Mouse (Mus musculus) neural tube, embryonic 11.5 days (tissue): ENCODE measurements around the gene Dlx2. TPM values are rescaled to one million over a fixed set of nuclear protein-coding genes. Genes with fewer than 3 reads are reported as not detected.

Experiments
- ATAC-seq: fragments of 200-750 bp; cut with Nextera tagmentation; 2 replicates; pipeline ENCODE4 v1.8.0; 2017; ENCODE audit warnings: moderate number of reproducible peaks, mild to moderate bottlenecking, moderate TSS enrichment, moderate library complexity; ENCODE audit not compliant: insufficient read depth, low FRiP score, low TSS enrichment
- DNase-seq: peaks from one replicate; pipeline ENCODE4 v3.0.0-alpha.2; 2015; ENCODE audit warnings: low spot score
- H3K27ac ChIP-seq: fragments of 300-500 bp; sonication (generic); 2 replicates; pipeline ENCODE4 v1.5.1; 2014; ENCODE audit warnings: low read depth, mild to moderate bottlenecking, low read length
- H3K27me3 ChIP-seq: fragments of 300-500 bp; sonication (generic); 2 replicates; pipeline ENCODE4 v1.6.1; 2014; ENCODE audit warnings: mild to moderate bottlenecking, low read length, mixed read lengths; ENCODE audit not compliant: control insufficient read depth, insufficient read depth
- H3K36me3 ChIP-seq: fragments of 300-500 bp; sonication (generic); 2 replicates; pipeline ENCODE4 v1.6.1; 2014; ENCODE audit warnings: mild to moderate bottlenecking, low read length, moderate library complexity, mixed read lengths; ENCODE audit not compliant: control insufficient read depth, insufficient read depth
- H3K4me1 ChIP-seq: fragments of 300-500 bp; sonication (generic); 2 replicates; pipeline ENCODE4 v1.6.1; 2014; ENCODE audit warnings: low read length, mixed read lengths; ENCODE audit not compliant: control insufficient read depth, insufficient read depth
- H3K4me2 ChIP-seq: fragments of 300-500 bp; sonication (generic); 2 replicates; pipeline ENCODE4 v1.6.1; 2014; ENCODE audit warnings: low read depth, mild to moderate bottlenecking, moderate library complexity
- H3K4me3 ChIP-seq: fragments of 300-500 bp; sonication (generic); 2 replicates; pipeline ENCODE4 v1.5.1; 2014; ENCODE audit warnings: low read depth, low read length
- H3K9ac ChIP-seq: fragments of 300-500 bp; sonication (generic); 2 replicates; pipeline ENCODE4 v1.6.1; 2014; ENCODE audit warnings: mild to moderate bottlenecking, low read length
- H3K9me3 ChIP-seq: fragments of 300-500 bp; sonication (generic); 2 replicates; pipeline ENCODE4 v1.6.1; 2016; ENCODE audit warnings: low read length; ENCODE audit not compliant: control insufficient read depth
- WGBS: fragments of 180-500 bp; shearing (Covaris S2); extraction: QIAGEN DNeasy Blood & Tissue Kit; methylation state at CpG from one replicate; pipeline ENCODE4 v1.1.7; 2014; 5-methylcytosine and 5-hydroxymethylcytosine counted together
- polyA plus RNA-seq: library from polyadenylated mRNA; unstranded; fragments of >200 nt; fragmentation: Nextera tagmentation; extraction: Ambion mirVana; gene quantifications from 2 replicates; pipeline ENCODE4 v1.2.1, GENCODE M21; 2014

Gene Dlx2
- polyA plus RNA-seq, 1 experiment from 2014 or later, result 2.2 TPM

DNA sequence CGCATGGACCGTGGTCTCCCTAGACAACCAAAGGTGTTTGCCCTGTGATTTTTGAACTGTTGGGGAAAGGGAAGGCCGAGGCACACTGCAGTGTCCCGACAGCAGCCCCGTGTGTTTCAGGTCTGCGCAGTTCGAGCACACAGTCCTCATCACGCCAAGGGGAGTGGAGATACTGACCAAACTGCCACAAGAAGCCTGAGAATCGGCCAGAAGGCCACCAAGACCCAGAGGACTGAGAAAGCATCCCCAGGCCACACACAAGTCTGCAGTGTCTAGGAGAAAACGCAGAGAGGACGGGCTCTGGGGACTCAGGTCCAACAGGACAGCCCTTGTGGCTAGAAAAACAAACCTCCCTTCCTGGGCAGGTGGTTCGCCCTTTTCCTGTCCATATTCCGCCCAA is 21.8 kb downstream of the Dlx2 start:
- no peak overlapping the region for H3K9ac ChIP-seq
- WGBS, result 30% methylated on average over 13 of the region's 13 CpGs
- H3K4me3 ChIP-seq, result no peak overlapping the region
- H3K4me1 ChIP-seq, result peaks cover 6% of the 10 kb centered on the region; the same call in 1 of the 2 replicates
- peaks cover 69% of the 10 kb centered on the region for H3K27me3 ChIP-seq
- H3K27ac ChIP-seq, result no peak overlapping the region
- H3K36me3 ChIP-seq, result no peaks in the 10 kb centered on the region
- H3K4me2 ChIP-seq, result no peak overlapping the region
- DNase-seq, result no peak
- H3K9me3 ChIP-seq, result no peaks in the 10 kb centered on the region
- ATAC-seq, result no peak

GRCm38 (mm10) chr2:71523431-71523830 is 23.1 kb downstream of the Dlx2 start:
- no peak overlapping the region for H3K4me2 ChIP-seq

DNA sequence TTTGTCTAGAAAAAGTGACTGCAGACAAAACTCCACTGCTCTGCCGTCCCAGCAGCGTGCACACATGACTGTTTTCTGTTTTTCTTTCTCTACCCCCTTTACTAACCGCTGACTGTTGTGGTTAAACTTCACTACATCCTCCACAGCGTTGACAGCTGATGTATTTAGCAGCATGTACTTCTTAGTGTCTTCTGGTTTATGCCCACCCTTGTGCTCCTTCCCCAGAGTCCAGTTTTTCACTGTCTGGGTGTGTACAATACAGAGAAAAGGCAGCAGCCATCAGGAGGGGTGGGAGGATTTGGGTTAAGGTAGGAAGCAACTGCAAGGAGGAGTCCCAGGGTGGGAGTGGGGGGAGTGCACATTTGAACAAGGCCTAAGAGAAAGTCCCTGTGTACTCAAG is 23.7 kb downstream of the Dlx2 start:
- peaks cover 52% of the 10 kb centered on the region for H3K27me3 ChIP-seq
- H3K36me3 ChIP-seq, result no peaks in the 10 kb centered on the region
- H3K4me2 ChIP-seq, result no peak overlapping the region
- H3K4me3 ChIP-seq, result no peak overlapping the region
- peaks cover 2% of the 10 kb centered on the region; the same call in 1 of the 2 replicates for H3K4me1 ChIP-seq
- DNase-seq (no peak), ATAC-seq (no peak)
- no peak overlapping the region for H3K27ac ChIP-seq
- 62% methylated on average over 4 of the region's 4 CpGs for WGBS
- no peak overlapping the region for H3K9ac ChIP-seq
- no peaks in the 10 kb centered on the region for H3K9me3 ChIP-seq

More at GRCm38 (mm10) chr2:71523431-71523830, 23.1 kb downstream of the Dlx2 start:
- Histone ChIP-seq H3K27me3 (peaks cover 57% of the 10 kb centered on the region), H3K9ac (no peak overlapping the region), H3K4me3 (no peak overlapping the region), H3K36me3 (no peaks in the 10 kb centered on the region), H3K4me1 (peaks cover 2% of the 10 kb centered on the region; the same call in 1 of the 2 replicates), H3K27ac (no peak overlapping the region), H3K9me3 (no peaks in the 10 kb centered on the region)
- no peak for ATAC-seq
- no peak for DNase-seq
- WGBS, result 56% methylated on average over 4 of the region's 4 CpGs

DNA sequence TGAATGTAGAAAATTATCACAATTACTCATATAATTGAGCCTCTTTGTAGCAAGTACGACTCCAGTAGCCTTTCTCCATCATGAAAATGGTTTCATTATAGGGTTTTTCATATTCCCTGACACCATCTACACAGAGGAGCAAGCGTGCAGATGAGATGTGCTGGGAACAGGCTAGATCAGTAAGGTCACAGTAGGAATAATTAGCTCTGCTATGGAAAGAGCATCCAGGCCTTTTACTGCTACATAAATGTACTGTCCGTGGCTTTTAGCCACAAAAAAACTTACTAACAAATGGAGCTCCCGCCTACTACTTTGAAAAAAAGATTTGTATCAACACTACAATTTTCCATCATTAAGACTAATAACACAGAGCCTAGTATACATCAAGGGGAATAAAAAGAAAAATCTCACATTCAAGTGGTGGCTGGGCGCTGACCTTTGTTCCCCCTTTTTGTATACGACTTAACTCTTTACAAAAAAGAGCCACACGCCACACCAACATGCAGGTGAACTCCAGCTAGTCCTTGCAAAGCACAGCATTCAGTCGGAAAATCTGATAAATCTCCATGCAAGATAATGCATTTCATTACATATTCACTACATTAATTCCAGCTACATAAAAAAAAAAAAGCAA is 29.0 kb downstream of the Dlx2 start:
- H3K4me3 ChIP-seq, result no peak overlapping the region
- 40% methylated on average over 8 of the region's 8 CpGs for WGBS
- no peak overlapping the region for H3K27ac ChIP-seq
- no peak overlapping the region for H3K4me2 ChIP-seq
- H3K9ac ChIP-seq, result no peak overlapping the region
- peaks cover 12% of the 10 kb centered on the region for H3K4me1 ChIP-seq
- peaks cover 6% of the 10 kb centered on the region; the same call in 1 of the 2 replicates for H3K27me3 ChIP-seq
- ATAC-seq, result no peak
- no peaks in the 10 kb centered on the region for H3K9me3 ChIP-seq
- H3K36me3 ChIP-seq, result no peaks in the 10 kb centered on the region
- no peak for DNase-seq

DNA sequence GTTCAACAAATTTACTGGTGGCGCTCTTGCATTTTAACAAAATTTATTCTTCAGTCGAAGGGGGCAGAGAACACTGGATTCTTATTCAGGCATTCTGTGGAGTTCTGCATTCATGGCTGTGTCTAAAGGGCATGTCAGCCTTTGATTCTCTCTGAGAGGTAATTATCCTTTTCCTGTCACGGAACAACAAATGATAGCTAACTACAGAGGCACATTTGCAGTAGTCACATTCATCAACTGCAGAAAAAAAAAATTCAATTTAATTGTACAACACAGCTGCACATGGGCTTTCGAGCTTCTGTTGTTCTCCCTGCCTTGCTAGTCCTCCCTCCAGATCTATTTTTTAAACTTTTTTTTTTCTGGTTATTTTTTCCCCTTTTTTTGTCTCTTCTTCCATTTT is 29.6 kb downstream of the Dlx2 start:
- Histone ChIP-seq H3K9me3 (no peaks in the 10 kb centered on the region), H3K9ac (no peak overlapping the region), H3K27me3 (peaks cover 6% of the 10 kb centered on the region; the same call in 1 of the 2 replicates), H3K27ac (no peak overlapping the region), H3K4me3 (no peak overlapping the region), H3K36me3 (no peaks in the 10 kb centered on the region), H3K4me2 (no peak overlapping the region), H3K4me1 (peaks cover 12% of the 10 kb centered on the region)
- ATAC-seq (no peak), DNase-seq (no peak)
- 34% methylated on average over 4 of the region's 4 CpGs for WGBS

GRCm38 (mm10) chr2:71512326-71512725 is 34.2 kb downstream of the Dlx2 start:
- DNase-seq (no peak), ATAC-seq (no peak)
- Histone ChIP-seq H3K27me3 (no peaks in the 10 kb centered on the region), H3K4me2 (no peak overlapping the region), H3K4me3 (no peak overlapping the region), H3K4me1 (peaks cover 5% of the 10 kb centered on the region), H3K36me3 (no peaks in the 10 kb centered on the region), H3K9ac (no peak overlapping the region), H3K27ac (no peak overlapping the region), H3K9me3 (no peaks in the 10 kb centered on the region)
- WGBS, result 79% methylated on average over 9 of the region's 9 CpGs

DNA sequence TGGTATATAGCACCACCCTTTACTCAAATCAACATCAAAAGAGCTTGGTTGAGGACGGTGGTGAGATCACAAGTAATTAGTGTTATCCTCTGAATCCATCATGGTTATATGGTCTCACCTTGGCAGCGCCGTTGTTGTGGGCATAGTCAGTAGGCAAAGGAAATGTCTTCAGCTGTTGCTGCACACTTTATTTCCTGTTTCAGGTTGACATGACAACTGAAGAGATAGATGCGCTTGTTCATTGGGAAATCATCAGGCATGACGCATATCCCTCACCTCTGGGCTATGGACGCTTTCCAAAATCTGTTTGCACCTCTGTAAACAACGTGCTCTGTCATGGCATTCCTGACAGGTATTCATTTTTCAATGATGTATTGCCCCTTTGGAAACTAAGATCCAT is 35.3 kb downstream of the Dlx2 start:
- H3K4me2 ChIP-seq, result no peak overlapping the region
- no peak overlapping the region for H3K4me3 ChIP-seq
- H3K27me3 ChIP-seq, result no peaks in the 10 kb centered on the region
- no peak overlapping the region for H3K9ac ChIP-seq
- H3K4me1 ChIP-seq, result peaks cover 3% of the 10 kb centered on the region; the same call in 1 of the 2 replicates
- DNase-seq (no peak), ATAC-seq (no peak)
- WGBS, result 72% methylated on average over 7 of the region's 7 CpGs
- no peak overlapping the region for H3K27ac ChIP-seq
- no peaks in the 10 kb centered on the region for H3K9me3 ChIP-seq
- no peaks in the 10 kb centered on the region for H3K36me3 ChIP-seq

DNA sequence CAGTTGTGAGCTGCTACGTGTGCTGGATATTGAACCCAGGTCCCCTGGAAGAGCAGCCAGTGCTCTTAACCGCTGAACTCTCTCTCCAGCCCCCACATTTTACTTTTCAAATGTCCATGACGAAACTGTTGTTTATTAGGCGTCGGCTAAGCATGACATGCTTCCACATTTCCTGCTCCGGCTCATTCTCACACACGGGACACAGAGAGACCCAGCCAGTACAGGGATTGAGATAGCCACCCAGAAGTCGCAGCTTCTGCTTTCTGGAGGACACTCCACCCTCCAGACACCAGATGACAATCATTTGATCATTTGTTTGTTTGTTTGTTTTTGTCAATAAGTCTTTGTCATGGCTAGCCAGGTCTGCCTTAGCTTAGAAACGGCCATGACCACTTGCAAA is 41.7 kb downstream of the Dlx2 start:
- 78% methylated on average over 9 of the region's 9 CpGs for WGBS
- Histone ChIP-seq H3K27ac (no peak overlapping the region), H3K4me2 (no peak overlapping the region), H3K9ac (no peak overlapping the region), H3K4me1 (peaks cover 6% of the 10 kb centered on the region; the same call in 1 of the 2 replicates), H3K36me3 (no peaks in the 10 kb centered on the region), H3K27me3 (no peaks in the 10 kb centered on the region), H3K4me3 (no peak overlapping the region), H3K9me3 (no peaks in the 10 kb centered on the region)
- ATAC-seq (no peak), DNase-seq (no peak)
